Mouse (Mus musculus) heart, postnatal 0 days (tissue): ENCODE data around the gene Zmiz2.

Source experiments
- CTCF ChIP-seq: IDR thresholded peaks from 2 replicates; pipeline ENCODE4 v1.5.1; 2016; ENCODE audit warnings: antibody characterized with exemption, control low read depth, low read depth
- EP300 ChIP-seq: IDR thresholded peaks from 2 replicates; pipeline ENCODE4 v1.6.1; 2016; ENCODE audit warnings: antibody characterized with exemption, low read depth

GRCm38 (mm10) chr11:6355106-6355505, 33.8 kb upstream of the Zmiz2 start:
- no peak for TF ChIP-seq CTCF
- TF ChIP-seq EP300, result no peak
